Mouse (Mus musculus): Measurements from ENCODE around the gene Ficd. TPM values are rescaled to one million over a fixed set of nuclear protein-coding genes. Genes with fewer than 3 reads are reported as not detected.

The Ficd gene
- total and polyA plus RNA-seq, 3 experiments: 7.2 to 9.3 (median 8.7) TPM

DNA sequence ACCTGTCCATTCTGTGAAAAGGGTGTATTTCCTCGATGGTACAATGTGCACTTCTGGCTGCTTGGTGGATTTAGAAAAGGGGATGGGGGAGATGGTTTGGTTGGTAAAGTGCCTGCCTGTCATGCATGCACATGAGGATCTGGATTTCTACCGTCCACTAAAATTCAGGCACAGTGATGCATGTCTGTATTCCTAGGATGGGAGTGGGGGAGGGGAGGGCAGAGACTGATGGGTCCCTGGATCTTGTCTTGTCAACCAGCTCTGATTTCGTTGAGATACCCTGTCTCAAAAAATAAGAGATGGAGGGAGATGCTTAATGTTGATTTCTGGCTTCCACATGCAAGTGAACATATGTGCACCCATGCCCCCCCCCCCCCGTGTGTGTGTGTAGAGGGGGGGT is 41.6 kb upstream of the Ficd start:
- H3K27me3 ChIP-seq (ENCODE audit: control insufficient read depth, insufficient read depth, low read length): peaks cover 4% of the 10 kb centered on the region; the same call in 1 of the 2 replicates
- no peak overlapping the region for H3K9ac ChIP-seq (ENCODE audit: low read depth, low read length)
- H3K79me2 ChIP-seq (replicated peaks; ENCODE audit: control insufficient read depth, insufficient read depth, low read length): no peaks in the 10 kb centered on the region
- no peak for DNase-seq
- 60% methylated on average over 4 of the region's 4 CpGs for WGBS
- H3K27ac ChIP-seq: no peak overlapping the region
- no peak overlapping the region for H3K4me3 ChIP-seq
- TF ChIP-seq CTCF (IDR thresholded peaks at IDR 0.05) (no peak), POLR2A (IDR thresholded peaks at IDR 0.05; ENCODE audit: insufficient read depth, low read depth, low read length) (no peak), EP300 (IDR thresholded peaks at IDR 0.05; ENCODE audit: insufficient read depth, low read depth, low read length) (no peak)
- H3K4me1 ChIP-seq (ENCODE audit: control insufficient read depth, insufficient read depth, low read length): no peaks in the 10 kb centered on the region
- intact Hi-C loops (cut with DNase I): no loop called here
- H3K36me3 ChIP-seq (ENCODE audit: control insufficient read depth, insufficient read depth, low read length): no peaks in the 10 kb centered on the region

DNA sequence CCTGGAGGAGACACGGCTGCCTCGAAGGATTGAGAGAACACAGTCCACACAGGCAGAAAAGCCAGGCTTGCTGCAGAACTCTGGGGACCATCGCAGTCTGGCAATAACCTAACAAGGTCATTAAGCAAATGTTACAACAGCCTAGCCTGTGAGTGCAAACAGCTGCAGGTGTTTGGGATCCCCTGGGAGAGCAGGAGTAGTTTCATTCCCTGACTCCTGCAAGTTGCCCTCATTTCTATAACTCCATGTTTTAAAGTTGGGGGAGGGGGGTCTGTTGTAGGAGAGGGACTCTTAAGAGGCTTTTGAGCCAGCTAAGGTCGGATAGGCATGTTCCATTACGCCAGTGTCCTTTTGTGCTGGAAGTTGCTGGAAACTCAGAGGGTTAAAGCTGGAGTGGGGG is 41.2 kb upstream of the Ficd start:
- Histone ChIP-seq H3K4me1 (ENCODE audit: control insufficient read depth, insufficient read depth, low read length) (no peaks in the 10 kb centered on the region), H3K9ac (ENCODE audit: low read depth, low read length) (no peak overlapping the region), H3K79me2 (replicated peaks; ENCODE audit: control insufficient read depth, insufficient read depth, low read length) (no peaks in the 10 kb centered on the region), H3K36me3 (ENCODE audit: control insufficient read depth, insufficient read depth, low read length) (no peaks in the 10 kb centered on the region), H3K27me3 (ENCODE audit: control insufficient read depth, insufficient read depth, low read length) (peaks cover 4% of the 10 kb centered on the region; the same call in 1 of the 2 replicates), H3K27ac (no peak overlapping the region), H3K4me3 (no peak overlapping the region)
- peak in 1 of 2 experiments; percentile 22 for DNase-seq
- TF ChIP-seq EP300 (IDR thresholded peaks at IDR 0.05; ENCODE audit: insufficient read depth, low read depth, low read length) (no peak), CTCF (IDR thresholded peaks at IDR 0.05) (no peak)
- WGBS: 47% methylated on average over 5 of the region's 5 CpGs
- intact Hi-C loops (cut with DNase I): no loop called here

DNA sequence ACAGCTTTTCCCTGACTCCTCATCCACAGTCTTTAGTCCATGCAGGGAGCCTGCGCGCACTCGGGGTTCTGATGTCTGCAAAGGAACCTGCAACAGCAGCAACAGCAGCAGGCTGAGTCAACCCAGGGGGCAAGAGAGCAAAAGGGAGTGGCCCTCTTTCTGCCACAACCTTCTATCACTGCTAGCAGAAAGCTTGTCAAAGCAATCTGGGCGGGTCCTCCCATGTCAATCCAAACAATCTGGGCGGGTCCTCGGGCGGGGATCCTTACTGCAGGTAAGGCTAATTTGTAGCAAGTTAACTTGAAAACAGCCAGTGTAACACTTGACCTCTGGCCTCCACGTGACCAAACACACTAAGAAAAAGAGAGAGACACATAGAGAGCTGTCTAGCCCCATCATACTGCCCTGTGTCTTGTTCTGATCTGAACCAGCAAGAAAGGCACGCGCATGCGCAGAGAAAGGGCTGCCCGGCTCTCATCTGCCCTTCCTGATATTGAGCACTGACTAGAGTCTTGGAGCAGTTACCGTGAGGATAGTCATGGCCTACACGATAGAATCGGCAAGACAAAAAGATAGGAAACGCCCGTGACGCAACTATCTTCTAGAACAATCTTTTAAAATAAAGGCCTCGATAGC is 35.1 kb upstream of the Ficd start:
- no peak for DNase-seq
- no peak overlapping the region for H3K4me3 ChIP-seq
- H3K9ac ChIP-seq (ENCODE audit: low read depth, low read length): no peak overlapping the region
- H3K27ac ChIP-seq: no peak overlapping the region
- H3K27me3 ChIP-seq (ENCODE audit: control insufficient read depth, insufficient read depth, low read length): no peaks in the 10 kb centered on the region
- peaks cover 3% of the 10 kb centered on the region for H3K4me1 ChIP-seq (ENCODE audit: control insufficient read depth, insufficient read depth, low read length)
- WGBS: 81% methylated on average over 19 of the region's 19 CpGs
- no peaks in the 10 kb centered on the region for H3K79me2 ChIP-seq (replicated peaks; ENCODE audit: control insufficient read depth, insufficient read depth, low read length)
- no peaks in the 10 kb centered on the region for H3K36me3 ChIP-seq (ENCODE audit: control insufficient read depth, insufficient read depth, low read length)
- intact Hi-C loops (cut with DNase I): loop anchor here (5.0 kb wide), 1 partner anchor 63 kb away; no protein-coding TSS in a partner anchor
- TF ChIP-seq POLR2A (IDR thresholded peaks at IDR 0.05; ENCODE audit: insufficient read depth, low read depth, low read length): no peak
- no peak for TF ChIP-seq EP300 (IDR thresholded peaks at IDR 0.05; ENCODE audit: insufficient read depth, low read depth, low read length)
- TF ChIP-seq CTCF (IDR thresholded peaks at IDR 0.05): no peak

DNA sequence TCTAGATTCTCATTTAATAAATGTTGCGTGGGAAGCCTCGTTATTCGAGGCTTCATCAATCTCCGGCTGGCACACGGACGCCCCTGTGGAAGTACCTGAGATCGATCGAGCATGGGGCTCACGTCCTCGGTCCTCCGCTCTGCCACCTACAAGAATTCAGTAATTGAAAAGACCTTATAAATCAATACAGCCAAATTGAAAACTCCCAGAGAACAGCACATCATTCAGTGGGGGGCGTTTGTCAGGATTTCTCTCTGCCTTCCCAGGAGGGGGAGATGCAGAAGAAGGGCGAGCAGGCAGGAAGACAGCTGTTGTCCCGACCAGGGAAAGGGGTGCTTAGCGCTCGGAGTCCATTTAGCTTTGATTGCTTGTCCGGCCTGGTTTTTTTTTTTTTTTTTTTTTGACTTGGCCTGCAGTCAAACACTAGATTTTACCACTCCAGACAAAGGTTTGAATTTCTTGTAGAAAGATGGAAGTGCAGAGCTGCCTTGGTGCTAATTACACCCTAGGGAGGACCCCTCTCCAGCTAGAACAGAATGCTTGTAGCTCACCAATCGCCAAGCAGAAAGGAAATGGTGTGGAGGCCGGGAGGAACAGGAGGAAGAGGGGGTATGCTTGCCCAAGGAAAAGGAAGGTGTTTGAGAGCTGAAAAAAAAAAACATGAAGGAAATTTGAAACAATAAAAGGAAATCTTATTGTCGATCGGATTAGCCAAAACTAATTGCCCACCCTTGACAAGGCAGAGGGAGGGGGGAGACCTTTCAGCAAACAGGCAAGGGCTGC is 31.6 kb upstream of the Ficd start:
- Histone ChIP-seq H3K36me3 (ENCODE audit: control insufficient read depth, insufficient read depth, low read length) (no peaks in the 10 kb centered on the region), H3K79me2 (replicated peaks; ENCODE audit: control insufficient read depth, insufficient read depth, low read length) (no peaks in the 10 kb centered on the region), H3K27me3 (ENCODE audit: control insufficient read depth, insufficient read depth, low read length) (no peaks in the 10 kb centered on the region), H3K4me3 (no peak overlapping the region; the same call in 1 of the 2 replicates), H3K27ac (no peak overlapping the region), H3K9ac (ENCODE audit: low read depth, low read length) (no peak overlapping the region), H3K4me1 (ENCODE audit: control insufficient read depth, insufficient read depth, low read length) (peaks cover 3% of the 10 kb centered on the region)
- peak; percentile 23 to 24 for DNase-seq
- WGBS: 43% methylated on average over 21 of the region's 21 CpGs
- intact Hi-C loops (cut with DNase I): loop anchor here (5.0 kb wide), 1 partner anchor 67 kb away; no protein-coding TSS in a partner anchor
- TF ChIP-seq EP300 (IDR thresholded peaks at IDR 0.05; ENCODE audit: insufficient read depth, low read depth, low read length): no peak
- no peak for TF ChIP-seq CTCF (IDR thresholded peaks at IDR 0.05)
- TF ChIP-seq POLR2A (IDR thresholded peaks at IDR 0.05; ENCODE audit: insufficient read depth, low read depth, low read length): no peak

DNA sequence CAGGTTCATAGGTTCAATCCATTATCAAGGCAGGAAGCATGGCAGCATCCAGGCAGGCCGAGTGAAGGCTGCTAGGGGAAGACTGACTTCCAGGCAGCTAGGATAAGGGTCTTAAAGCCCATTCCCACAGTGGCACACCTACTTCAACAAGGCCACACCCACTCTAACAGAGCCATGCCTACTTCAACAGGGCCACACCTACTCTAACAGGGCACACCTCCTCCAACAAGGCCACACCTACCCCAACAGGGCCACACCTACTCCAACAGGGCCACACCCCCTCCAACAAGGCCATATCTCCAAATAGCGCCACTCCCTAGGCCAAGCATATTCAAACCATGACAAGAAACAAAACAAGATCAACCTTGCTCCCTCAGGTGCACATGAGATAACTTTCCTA is 22.7 kb upstream of the Ficd start:
- Histone ChIP-seq H3K9ac (ENCODE audit: low read depth, low read length) (no peak overlapping the region), H3K4me3 (no peak overlapping the region), H3K79me2 (replicated peaks; ENCODE audit: control insufficient read depth, insufficient read depth, low read length) (no peaks in the 10 kb centered on the region), H3K4me1 (ENCODE audit: control insufficient read depth, insufficient read depth, low read length) (no peaks in the 10 kb centered on the region), H3K27me3 (ENCODE audit: control insufficient read depth, insufficient read depth, low read length) (no peaks in the 10 kb centered on the region; the same call in 1 of the 2 replicates), H3K36me3 (ENCODE audit: control insufficient read depth, insufficient read depth, low read length) (no peaks in the 10 kb centered on the region), H3K27ac (no peak overlapping the region)
- intact Hi-C loops (cut with DNase I): no loop called here
- DNase-seq: no peak
- TF ChIP-seq EP300 (IDR thresholded peaks at IDR 0.05; ENCODE audit: insufficient read depth, low read depth, low read length) (no peak), CTCF (IDR thresholded peaks at IDR 0.05) (no peak), POLR2A (IDR thresholded peaks at IDR 0.05; ENCODE audit: insufficient read depth, low read depth, low read length) (no peak)
- WGBS: 63% methylated on average over 2 of the region's 2 CpGs
